Mouse (Mus musculus) activated CD4-positive, CD25-positive, alpha-beta regulatory T cell, adult 4 months (primary cell): ENCODE data around the gene Clec16a. TPM values are rescaled to one million over a fixed set of nuclear protein-coding genes. Genes with fewer than 3 reads are reported as not detected.

Experiments
- ATAC-seq: one replicate; pipeline ENCODE4 v1.8.0; 2017
- polyA plus RNA-seq, 2 experiments: library from polyadenylated mRNA; unstranded; fragments of 100-300 nt; shearing (Covaris generic); gene quantifications; one replicate each; pipeline ENCODE4 v1.2.1; 2017

Gene Clec16a
- 1 to 10 TPM; 7.0 to 7.8 TPM for polyA plus RNA-seq

- peak; percentile 79 for ATAC-seq
Observed at GRCm38 (mm10) chr16:10544995-10545622, at the start of gene Clec16a. TSS of gene Clec16a (plus strand) at chr16:10545339.

GRCm38 (mm10) chr16:10495824-10496298 lies 49.3 kb upstream of the Clec16a start:
- no peak for ATAC-seq

GRCm38 (mm10) chr16:10498096-10498602 lies 47.0 kb upstream of the Clec16a start:
- ATAC-seq, result no peak

GRCm38 (mm10) chr16:10499122-10499521 lies 46.0 kb upstream of the Clec16a start:
- ATAC-seq, result no peak

- ATAC-seq, result no peak
Observed at GRCm38 (mm10) chr16:10501865-10502264, 43.3 kb upstream of the Clec16a start.

GRCm38 (mm10) chr16:10503058-10503457 lies 42.1 kb upstream of the Clec16a start:
- ATAC-seq, result no peak

- ATAC-seq, result no peak
Observed at GRCm38 (mm10) chr16:10507445-10507844, 37.7 kb upstream of the Clec16a start.

- ATAC-seq, result no peak
Observed at GRCm38 (mm10) chr16:10508691-10509090, 36.4 kb upstream of the Clec16a start.

- ATAC-seq, result no peak
Observed at GRCm38 (mm10) chr16:10510477-10511133, 34.5 kb upstream of the Clec16a start.

GRCm38 (mm10) chr16:10511134-10511520 lies 34.0 kb upstream of the Clec16a start:
- no peak for ATAC-seq

GRCm38 (mm10) chr16:10515953-10516572 lies 29.1 kb upstream of the Clec16a start:
- ATAC-seq, result no peak

- ATAC-seq, result no peak
Observed at GRCm38 (mm10) chr16:10518030-10518429, 27.1 kb upstream of the Clec16a start.

- ATAC-seq, result no peak
Observed at GRCm38 (mm10) chr16:10520908-10521614, 24.1 kb upstream of the Clec16a start.

- no peak for ATAC-seq
Observed at GRCm38 (mm10) chr16:10522811-10523210, 22.3 kb upstream of the Clec16a start.

- no peak for ATAC-seq
Observed at GRCm38 (mm10) chr16:10523650-10524049, 21.5 kb upstream of the Clec16a start.

GRCm38 (mm10) chr16:10524866-10525609 lies 20.1 kb upstream of the Clec16a start:
- ATAC-seq, result peak; percentile 91

- ATAC-seq, result no peak
Observed at GRCm38 (mm10) chr16:10525610-10525980, 19.5 kb upstream of the Clec16a start.

- ATAC-seq, result no peak
Observed at GRCm38 (mm10) chr16:10527046-10527644, 18.0 kb upstream of the Clec16a start.

- ATAC-seq, result no peak
Observed at GRCm38 (mm10) chr16:10528382-10528781, 16.8 kb upstream of the Clec16a start.

- ATAC-seq, result no peak
Observed at GRCm38 (mm10) chr16:10530179-10530578, 15.0 kb upstream of the Clec16a start.

- no peak for ATAC-seq
Observed at GRCm38 (mm10) chr16:10533781-10534180, 11.4 kb upstream of the Clec16a start.

- ATAC-seq, result no peak
Observed at GRCm38 (mm10) chr16:10534567-10534966, 10.6 kb upstream of the Clec16a start.
